In the genomic region with DNA sequence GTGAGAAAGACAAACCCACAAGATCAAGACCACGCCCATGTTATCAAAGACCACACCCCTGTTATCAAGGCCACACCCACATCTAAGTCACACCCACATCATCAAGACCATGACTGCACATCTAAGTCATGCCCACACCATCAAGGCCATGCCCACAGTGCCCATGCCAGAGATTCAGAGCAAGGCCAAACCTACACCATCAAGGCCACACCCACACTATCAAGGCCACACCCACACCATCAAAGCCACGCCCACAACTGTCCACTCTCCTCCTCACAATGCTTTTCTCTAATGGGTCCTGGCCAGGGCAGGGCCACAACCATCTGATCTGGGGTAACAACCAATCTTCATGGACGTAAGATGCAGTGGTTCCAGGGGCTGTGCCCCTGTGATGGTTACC, we compare ENCODE assay signal across 20 mouse cellular contexts. TPM values are rescaled to one million over a fixed set of nuclear protein-coding genes. Genes with fewer than 3 reads are reported as not detected.
DNase-seq lines count a peak whose midpoint lies in the region; ATAC-seq and TF ChIP-seq lines count a peak whose summit lies in the region.
"Had no signal": no experiment of that assay in that cellular context is flagged by ENCODE, and none has a peak within 500 bp of the region (broad histone marks: within the 10 kb centered on the region; RNA-seq: fewer than 3 reads in every experiment).

No protein-coding gene starts in this region.

- no peak overlapping the region for H3K4me3 ChIP-seq in limb, embryonic 12.5 days (replicated peaks)
- H3K4me3 ChIP-seq in limb, embryonic 10.5 days, result no peak overlapping the region
- no peak overlapping the region for H3K4me3 ChIP-seq in midbrain, postnatal 0 days (ENCODE audit: low read depth, low read length)
- H3K4me3 ChIP-seq in midbrain, embryonic 14.5 days (replicated peaks; ENCODE audit: low read depth, low read length), result no peak overlapping the region
- H3K4me3 ChIP-seq in stomach, embryonic 16.5 days (replicated peaks; ENCODE audit: low read length), result no peak overlapping the region
- H3K4me3 ChIP-seq: embryonic facial prominence, embryonic 12.5 days; erythroblast, embryonic 14.5 days; neural tube, embryonic 12.5 days had no signal

- no peak overlapping the region for H3K4me2 ChIP-seq in limb, embryonic 12.5 days
- no peak overlapping the region for H3K4me2 ChIP-seq in midbrain, postnatal 0 days (ENCODE audit: low read depth, low read length, poor library complexity, severe bottlenecking)
- no peak overlapping the region for H3K4me2 ChIP-seq in midbrain, embryonic 14.5 days (ENCODE audit: low read length)
- H3K4me2 ChIP-seq in stomach, embryonic 16.5 days (ENCODE audit: low read depth, low read length), result no peak overlapping the region
- H3K4me2 ChIP-seq: embryonic facial prominence, embryonic 12.5 days; neural tube, embryonic 12.5 days had no signal

- H3K4me1 ChIP-seq in limb, embryonic 12.5 days (replicated peaks), result no peaks in the 10 kb centered on the region; the same call in 1 of the 2 replicates
- H3K4me1 ChIP-seq in limb, embryonic 10.5 days, result peaks cover 8% of the 10 kb centered on the region
- H3K4me1 ChIP-seq in midbrain, postnatal 0 days (ENCODE audit: insufficient read depth, low read length), result no peaks in the 10 kb centered on the region
- H3K4me1 ChIP-seq in midbrain, embryonic 14.5 days (ENCODE audit: control insufficient read depth, insufficient read depth, low read length), result 0 out of 2 replicates have a peak, but pooled peaks cover 6% of the 10 kb centered on the region
- H3K4me1 ChIP-seq in stomach, embryonic 16.5 days (ENCODE audit: control insufficient read depth, insufficient read depth, low read length), result no peaks in the 10 kb centered on the region
- H3K4me1 ChIP-seq: embryonic facial prominence, embryonic 12.5 days; neural tube, embryonic 12.5 days had no signal

- WGBS in limb, embryonic 12.5 days, result 76% methylated on average over 3 of the region's 3 CpGs
- 73% methylated on average over 3 of the region's 3 CpGs for WGBS in limb, embryonic 10.5 days
- 79% methylated on average over 3 of the region's 3 CpGs for WGBS in midbrain, postnatal 0 days
- 85% methylated on average over 3 of the region's 3 CpGs for WGBS in midbrain, embryonic 14.5 days
- 64% methylated on average over 3 of the region's 3 CpGs for WGBS in stomach, embryonic 16.5 days

- H3K9ac ChIP-seq in limb, embryonic 12.5 days (replicated peaks), result no peak overlapping the region
- H3K9ac ChIP-seq in midbrain, postnatal 0 days (replicated peaks; ENCODE audit: low read length, poor library complexity, severe bottlenecking), result no peak overlapping the region
- H3K9ac ChIP-seq in midbrain, embryonic 14.5 days (replicated peaks; ENCODE audit: low read length), result no peak overlapping the region
- no peak overlapping the region for H3K9ac ChIP-seq in stomach, embryonic 16.5 days (ENCODE audit: low read length)
- H3K9ac ChIP-seq: embryonic facial prominence, embryonic 12.5 days; liver, postnatal 0 days; neural tube, embryonic 12.5 days had no signal

- no peaks in the 10 kb centered on the region for H3K9me3 ChIP-seq in limb, embryonic 12.5 days
- no peaks in the 10 kb centered on the region for H3K9me3 ChIP-seq in limb, embryonic 10.5 days (replicated peaks)
- H3K9me3 ChIP-seq in midbrain, postnatal 0 days (ENCODE audit: low read length), result no peaks in the 10 kb centered on the region
- no peaks in the 10 kb centered on the region for H3K9me3 ChIP-seq in midbrain, embryonic 14.5 days (ENCODE audit: control insufficient read depth, low read length)
- H3K9me3 ChIP-seq in stomach, embryonic 16.5 days (replicated peaks; ENCODE audit: control insufficient read depth, low read length), result no peaks in the 10 kb centered on the region
- H3K9me3 ChIP-seq: embryonic facial prominence, embryonic 12.5 days; neural tube, embryonic 12.5 days had no signal

- ATAC-seq in limb, embryonic 12.5 days (ENCODE audit: insufficient number of reproducible peaks, insufficient read depth, low FRiP score, low TSS enrichment, low read depth), result 0 out of 2 replicates have a peak, but pooled peaks have one; percentile 20
- ATAC-seq in midbrain, postnatal 0 days (ENCODE audit: low FRiP score), result peak; percentile 13; the same call in 1 of the 2 replicates
- ATAC-seq in midbrain, embryonic 14.5 days (ENCODE audit: low FRiP score, low TSS enrichment), result no peak; the same call in 1 of the 2 replicates
- peak; percentile 74 for ATAC-seq in stomach, embryonic 16.5 days (ENCODE audit: insufficient read depth, low FRiP score)
- ATAC-seq: forebrain, embryonic 14.5 days; liver, postnatal 0 days had no signal

- DNase-seq in heart, adult 11 months, result peak; percentile 89
- DNase-seq in heart, postnatal 4 days, result no peak
- no peak for DNase-seq in limb, embryonic 10.5 days (ENCODE audit: low spot score)
- no peak for DNase-seq in midbrain, postnatal 0 days (ENCODE audit: low spot score)
- no peak for DNase-seq in midbrain, embryonic 14.5 days
- no peak for DNase-seq in urinary bladder, postnatal 25 days (ENCODE audit: low spot score)
- DNase-seq: B cell, adult 2 months; cerebellum, postnatal 10 days; gastrocnemius, postnatal 14 days; kidney, adult 2 months; kidney, postnatal 10 days; liver, postnatal 0 days; thymus, postnatal 14 days had no signal

- H3K27ac ChIP-seq in limb, embryonic 12.5 days, result no peak overlapping the region
- H3K27ac ChIP-seq in limb, embryonic 10.5 days, result no peak overlapping the region
- no peak overlapping the region for H3K27ac ChIP-seq in midbrain, postnatal 0 days (ENCODE audit: low read depth, low read length)
- H3K27ac ChIP-seq in midbrain, embryonic 14.5 days (replicated peaks; ENCODE audit: low read depth, low read length), result no peak overlapping the region
- H3K27ac ChIP-seq in stomach, embryonic 16.5 days (ENCODE audit: low read length), result no peak overlapping the region
- H3K27ac ChIP-seq: embryonic facial prominence, embryonic 12.5 days; neural tube, embryonic 12.5 days had no signal

- TF ChIP-seq CTCF in midbrain, postnatal 0 days (IDR thresholded peaks at IDR 0.05), result no peak

- H3K36me3 ChIP-seq in limb, embryonic 12.5 days, result peaks cover 10% of the 10 kb centered on the region
- peaks cover under 1% of the 10 kb centered on the region; the same call in 1 of the 2 replicates for H3K36me3 ChIP-seq in limb, embryonic 10.5 days
- H3K36me3 ChIP-seq in midbrain, postnatal 0 days (ENCODE audit: insufficient read depth, low read length), result peaks cover 11% of the 10 kb centered on the region; the same call in 1 of the 2 replicates
- H3K36me3 ChIP-seq in midbrain, embryonic 14.5 days (ENCODE audit: control insufficient read depth, insufficient read depth, low read length), result peaks cover 39% of the 10 kb centered on the region
- H3K36me3 ChIP-seq in stomach, embryonic 16.5 days (ENCODE audit: control insufficient read depth, insufficient read depth, low read length), result no peaks in the 10 kb centered on the region; the same call in 1 of the 2 replicates

- no peaks in the 10 kb centered on the region for H3K27me3 ChIP-seq in limb, embryonic 12.5 days
- H3K27me3 ChIP-seq in limb, embryonic 10.5 days (ENCODE audit: low read depth, poor library complexity, severe bottlenecking), result no peaks in the 10 kb centered on the region
- no peaks in the 10 kb centered on the region for H3K27me3 ChIP-seq in midbrain, postnatal 0 days (ENCODE audit: insufficient read depth, low read length)
- H3K27me3 ChIP-seq in midbrain, embryonic 14.5 days (ENCODE audit: control insufficient read depth, insufficient read depth, low read length), result no peaks in the 10 kb centered on the region
- no peaks in the 10 kb centered on the region for H3K27me3 ChIP-seq in stomach, embryonic 16.5 days (ENCODE audit: control insufficient read depth, insufficient read depth, low read length)
- H3K27me3 ChIP-seq: embryonic facial prominence, embryonic 12.5 days; neural tube, embryonic 12.5 days had no signal

RNA-seq across cellular contexts. Expression of a gene that starts 31.2 kb away (rescaled TPM):
- total RNA-seq in heart, postnatal 4 days (2021), result 10 to 100 TPM; 56.8 to 57.7 TPM
- polyA plus RNA-seq in limb, embryonic 12.5 days (2016; fragmentation: Nextera tagmentation; extraction: Ambion mirVana), result 16.1 and 21.2 TPM in 2 replicates
- 4.9 and 6.5 TPM in 2 replicates for polyA plus RNA-seq in limb, embryonic 10.5 days (2016; fragmentation: Nextera tagmentation; extraction: Ambion mirVana)
- 600 and 607 TPM in 2 replicates for total RNA-seq in midbrain, postnatal 0 days (2014; rRNA removed)
- 159 and 163 TPM in 2 replicates for polyA plus RNA-seq in midbrain, postnatal 0 days (2015; fragmentation: Nextera tagmentation; extraction: Ambion mirVana)
- polyA plus RNA-seq in midbrain, embryonic 14.5 days (2014; fragmentation: Nextera tagmentation; extraction: Ambion mirVana), result 79.7 and 85.9 TPM in 2 replicates
- polyA plus RNA-seq in stomach, embryonic 16.5 days (2015; fragmentation: Nextera tagmentation; extraction: Ambion mirVana), result 19.4 and 22.2 TPM in 2 replicates

RNA-seq across cellular contexts. Expression of a gene that starts 56.8 kb away (rescaled TPM):
- 1 to 10 TPM; 1.1 to 1.5 TPM for total RNA-seq in heart, postnatal 4 days (2021)
- polyA plus RNA-seq in limb, embryonic 12.5 days (2016; fragmentation: Nextera tagmentation; extraction: Ambion mirVana), result 5.0 and 5.1 TPM in 2 replicates
- polyA plus RNA-seq in limb, embryonic 10.5 days (2016; fragmentation: Nextera tagmentation; extraction: Ambion mirVana), result 26.8 and 53.3 TPM in 2 replicates
- 0.60 and 1.8 TPM in 2 replicates for total RNA-seq in midbrain, postnatal 0 days (2014; rRNA removed)
- 0.54 and 0.87 TPM in 2 replicates for polyA plus RNA-seq in midbrain, postnatal 0 days (2015; fragmentation: Nextera tagmentation; extraction: Ambion mirVana)
- polyA plus RNA-seq in midbrain, embryonic 14.5 days (2014; fragmentation: Nextera tagmentation; extraction: Ambion mirVana), result 1.8 and 2.6 TPM in 2 replicates
- 0.52 and 0.76 TPM in 2 replicates for polyA plus RNA-seq in stomach, embryonic 16.5 days (2015; fragmentation: Nextera tagmentation; extraction: Ambion mirVana)
- total RNA-seq: monocyte, adult 5-6 weeks had no signal
- polyA plus RNA-seq: kidney, adult 2 months had no signal
